Mouse (Mus musculus): ENCODE results near the gene Exoc2.

Exoc2 gene

DNA sequence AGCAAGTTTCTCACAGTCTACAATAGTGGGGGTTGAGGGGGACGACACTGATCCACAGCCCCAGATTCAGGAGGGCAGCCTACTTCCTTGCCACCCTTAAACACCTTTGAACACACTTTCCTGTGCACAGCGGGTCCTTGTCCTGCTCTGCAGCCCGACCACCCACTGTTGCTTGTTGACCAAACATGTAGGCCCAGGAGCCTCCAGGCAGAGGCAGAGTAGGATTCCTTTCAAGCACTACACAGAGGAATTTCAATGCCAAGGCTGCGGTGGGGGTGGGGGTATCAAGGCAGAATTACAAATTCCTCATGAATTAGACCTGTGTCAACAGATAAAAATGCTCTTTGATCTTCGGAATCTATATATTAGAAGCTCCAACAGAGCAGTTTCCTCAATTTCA is 82.7 kb downstream of the Exoc2 start:
- no peak for DNase-seq (ENCODE audit: low read depth)

DNA sequence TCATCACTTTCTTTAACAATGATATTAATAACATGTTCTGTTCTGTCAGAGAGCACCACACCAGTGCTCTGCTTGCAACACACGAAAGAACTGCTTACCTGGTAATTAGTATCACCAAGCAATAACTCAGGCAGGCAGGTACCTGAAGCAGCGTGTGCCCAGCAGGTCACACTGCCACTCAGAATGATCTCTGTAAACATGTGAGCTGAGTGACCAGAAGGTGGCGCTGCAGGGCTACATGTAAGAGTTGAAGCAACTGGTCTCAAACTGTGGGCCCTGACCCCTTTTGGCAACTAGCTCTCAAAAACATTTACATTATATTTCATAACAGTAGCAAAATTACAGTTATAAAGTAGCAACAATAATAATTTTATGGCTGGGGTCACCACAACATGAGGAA is 85.4 kb downstream of the Exoc2 start:
- peak; percentile 70 for DNase-seq (ENCODE audit: low read depth)

DNA sequence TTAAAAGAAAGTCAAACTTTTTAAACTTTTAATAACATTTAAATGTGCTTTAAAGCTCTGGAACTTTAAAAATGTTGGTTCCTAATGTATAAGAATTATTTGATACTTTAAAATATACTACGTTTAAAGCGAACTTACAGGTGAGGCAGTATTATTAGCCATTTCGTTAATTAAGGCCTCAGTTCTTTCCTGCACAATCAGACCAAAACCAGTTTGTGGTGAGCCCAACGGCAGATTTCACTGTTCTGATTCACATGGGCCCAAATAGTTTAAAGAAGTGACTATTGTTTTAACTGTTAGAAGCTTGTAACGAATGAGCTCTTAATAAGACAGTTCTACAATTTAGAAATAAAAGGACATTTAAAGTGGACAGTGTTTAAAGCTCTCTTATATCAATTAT is 93.6 kb downstream of the Exoc2 start:
- DNase-seq (ENCODE audit: low read depth): no peak

DNA sequence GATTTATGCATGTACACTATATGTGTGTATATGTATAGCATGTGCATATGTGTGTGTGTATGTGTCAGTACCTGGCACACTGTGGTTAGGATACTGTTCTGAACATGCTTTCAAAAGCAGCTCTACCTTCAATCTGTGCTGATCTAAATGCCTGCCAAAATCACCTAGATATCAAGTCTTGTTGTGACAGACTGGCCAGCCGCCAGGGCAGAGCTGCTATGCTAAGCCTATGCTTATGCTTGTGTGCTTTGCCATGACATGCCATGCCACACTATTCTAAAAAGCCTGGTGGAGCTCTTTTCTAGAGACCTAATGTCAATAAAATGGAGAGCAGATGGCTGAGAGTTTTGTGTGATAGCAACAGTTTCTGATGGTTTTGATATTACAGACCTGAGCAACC is 94.0 kb downstream of the Exoc2 start:
- no peak for DNase-seq (ENCODE audit: low read depth)

DNA sequence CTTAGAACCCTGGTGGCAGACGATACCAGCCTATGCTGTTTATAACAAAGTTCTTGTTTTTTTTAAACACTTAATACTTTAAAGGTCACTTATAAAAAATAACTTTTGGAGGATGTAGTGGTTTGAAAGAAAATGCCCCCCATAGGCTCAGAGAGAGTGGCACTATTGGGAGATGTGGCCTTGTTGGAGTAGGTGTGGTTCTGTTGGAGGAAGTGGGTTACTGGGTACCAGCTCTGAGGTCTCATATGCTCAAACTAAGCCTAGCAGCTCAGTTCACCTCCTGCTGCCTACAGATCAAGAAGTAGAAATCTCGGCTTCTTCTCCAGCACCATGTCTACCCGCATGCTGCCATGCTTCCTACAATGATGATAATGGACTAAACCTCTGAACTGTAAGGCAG is 98.1 kb downstream of the Exoc2 start:
- no peak for DNase-seq (ENCODE audit: low read depth)

DNA sequence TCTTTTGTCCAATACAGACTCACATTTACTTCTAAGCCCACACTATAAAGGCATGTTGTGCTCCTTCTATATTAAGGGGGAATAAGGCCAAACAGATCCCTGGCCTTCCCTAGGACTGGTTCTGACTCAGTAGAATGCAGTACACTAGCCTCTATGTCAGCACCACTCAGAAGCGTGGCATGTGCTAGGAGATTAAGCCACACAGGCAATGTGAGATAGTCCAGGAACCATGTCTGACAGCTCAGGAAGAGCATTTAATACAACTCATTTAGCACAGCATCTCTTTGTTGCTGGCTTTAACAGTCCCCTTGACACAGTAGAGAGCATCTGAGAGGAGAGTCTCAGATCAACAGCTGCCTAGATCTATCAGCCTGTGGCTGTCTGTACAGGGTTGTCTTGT is 100.4 kb downstream of the Exoc2 start:
- DNase-seq (ENCODE audit: low read depth): no peak

DNA sequence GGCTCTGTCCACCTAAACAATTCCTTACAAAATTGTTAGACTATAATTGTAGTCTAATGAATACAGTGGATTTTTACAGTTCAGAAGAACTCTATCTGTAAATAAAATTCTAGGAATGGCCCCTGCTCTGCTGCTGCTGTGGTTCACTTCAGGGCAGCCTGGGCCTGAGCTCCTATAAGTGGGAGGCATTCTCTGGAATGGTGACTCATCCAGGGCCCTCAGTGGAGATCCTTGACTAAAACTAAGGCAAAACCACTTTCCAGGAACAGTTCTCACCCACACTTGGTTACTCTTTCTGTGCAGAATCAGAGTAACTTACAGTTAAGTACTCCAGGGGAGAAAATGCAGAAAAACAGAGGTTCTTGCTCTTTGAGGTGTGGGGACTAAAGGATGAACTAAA is 108.4 kb downstream of the Exoc2 start:
- DNase-seq (ENCODE audit: low read depth): no peak

DNA sequence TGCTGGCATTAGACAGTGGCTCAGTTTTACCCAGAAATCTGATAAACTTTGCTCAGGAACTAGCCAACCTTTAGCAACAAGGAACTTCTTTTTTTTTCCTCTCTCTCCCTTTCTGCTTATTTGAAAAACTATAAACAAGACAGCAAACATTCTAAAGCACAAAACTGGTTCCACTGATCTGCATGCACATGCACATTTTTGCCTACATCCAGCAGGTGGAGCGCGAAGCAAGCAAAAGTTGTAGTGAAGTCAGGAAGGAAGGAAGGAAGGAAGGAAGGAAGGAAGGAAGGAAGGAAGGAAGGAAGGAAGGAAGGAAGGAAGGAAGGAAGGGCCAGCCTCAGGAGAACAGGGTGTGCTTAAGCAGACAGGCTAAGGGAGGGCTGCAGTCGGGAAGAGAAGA is 109.9 kb downstream of the Exoc2 start:
- DNase-seq (ENCODE audit: low read depth): no peak

DNA sequence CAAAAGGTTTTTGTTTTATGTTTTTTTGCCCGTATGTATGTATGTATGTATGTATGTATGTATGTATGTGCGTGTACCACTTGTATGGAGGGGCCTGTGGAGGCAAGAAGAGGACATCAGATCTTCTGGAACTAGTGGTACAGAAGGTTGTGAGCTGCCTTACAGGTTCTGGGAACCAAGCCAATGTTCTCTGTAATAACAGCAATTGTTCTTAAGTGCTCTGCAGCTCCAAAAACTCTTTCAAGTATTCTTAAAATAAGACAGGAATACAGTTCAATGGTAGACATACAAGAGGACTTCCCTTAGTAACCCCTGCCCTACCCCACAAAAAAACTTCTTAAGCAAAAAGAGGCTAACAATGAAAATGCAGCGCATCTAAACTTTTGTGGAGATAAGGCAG is 115.5 kb downstream of the Exoc2 start:
- DNase-seq (ENCODE audit: low read depth): no peak

DNA sequence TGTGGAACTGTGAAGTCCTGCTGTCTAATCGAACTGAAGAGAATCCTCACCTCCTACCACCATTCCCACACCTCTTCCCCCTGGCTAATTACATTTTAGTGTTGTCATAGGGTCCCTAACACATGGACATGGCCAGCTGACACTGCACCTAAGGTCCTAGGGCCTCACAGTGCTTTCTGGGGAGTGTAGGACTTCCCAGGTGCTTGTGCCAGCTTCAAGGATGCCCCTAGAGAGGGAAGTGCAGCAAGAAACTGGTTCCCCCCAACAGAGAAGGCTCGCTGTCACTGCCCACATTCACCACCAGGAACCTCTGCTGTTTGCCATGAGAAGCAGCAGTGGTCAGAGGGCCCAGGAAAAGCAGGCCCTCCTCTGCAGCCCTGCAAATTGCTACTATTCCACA is 123.2 kb downstream of the Exoc2 start:
- no peak for DNase-seq (ENCODE audit: low read depth)

DNA sequence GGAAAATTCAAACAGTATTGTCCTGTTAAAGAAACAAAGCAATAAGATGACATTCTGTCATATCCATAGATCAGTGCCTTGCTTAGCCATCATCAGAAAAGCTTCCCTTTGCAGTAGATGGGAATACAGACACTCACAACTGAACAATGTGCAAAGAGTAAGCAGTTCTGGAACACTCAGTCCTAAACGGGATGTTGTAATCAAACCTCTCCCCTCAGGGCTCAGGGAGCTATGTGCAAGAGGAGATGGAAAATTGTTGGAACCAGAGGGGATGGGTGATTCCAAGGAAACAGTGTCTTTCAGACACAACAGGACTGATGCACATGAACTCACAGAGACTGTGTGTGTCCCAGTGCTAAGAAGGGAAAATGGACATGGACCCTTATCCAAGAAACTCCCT is 125.9 kb downstream of the Exoc2 start:
- DNase-seq (ENCODE audit: low read depth): no peak

DNA sequence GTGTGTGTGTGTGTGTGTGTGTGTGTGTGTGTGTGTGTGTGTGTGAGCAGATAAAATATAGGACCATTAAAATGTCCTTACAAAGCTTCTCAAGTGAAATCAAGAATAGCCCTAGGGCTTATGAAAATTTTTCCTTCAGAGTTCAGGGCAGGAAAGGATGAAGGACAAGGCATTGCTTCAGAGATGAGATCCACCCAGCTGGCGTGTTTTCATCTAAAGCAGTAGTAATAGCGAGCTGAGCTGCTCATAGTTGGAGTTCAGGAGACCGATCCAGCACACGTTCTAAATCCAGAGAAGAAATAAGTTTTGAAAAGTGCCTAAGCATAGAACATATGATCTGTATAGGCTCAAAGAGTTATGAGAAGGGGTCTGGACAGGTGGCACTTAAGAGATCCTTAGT is 127.4 kb downstream of the Exoc2 start:
- DNase-seq (ENCODE audit: low read depth): no peak

DNA sequence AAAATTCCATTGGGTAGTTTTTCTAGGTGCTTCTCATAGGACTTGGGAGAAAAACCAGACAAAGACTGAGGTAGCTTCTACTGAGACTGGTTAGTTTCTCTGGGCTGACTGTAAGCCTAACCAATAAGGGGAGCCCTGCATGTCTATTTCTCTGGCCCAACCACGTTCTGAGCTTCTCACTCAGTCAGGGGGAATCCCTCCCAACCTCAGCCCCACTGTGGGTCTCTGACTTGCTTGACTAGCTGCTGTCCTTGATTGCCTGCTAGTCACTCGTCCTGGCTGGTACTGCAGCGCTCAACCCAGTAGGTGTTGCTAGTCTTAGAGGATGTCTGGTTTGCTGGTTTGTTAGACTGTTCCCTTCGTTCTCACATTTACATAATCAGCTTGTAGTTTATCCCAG is 130.8 kb downstream of the Exoc2 start:
- no peak for DNase-seq (ENCODE audit: low read depth)

DNA sequence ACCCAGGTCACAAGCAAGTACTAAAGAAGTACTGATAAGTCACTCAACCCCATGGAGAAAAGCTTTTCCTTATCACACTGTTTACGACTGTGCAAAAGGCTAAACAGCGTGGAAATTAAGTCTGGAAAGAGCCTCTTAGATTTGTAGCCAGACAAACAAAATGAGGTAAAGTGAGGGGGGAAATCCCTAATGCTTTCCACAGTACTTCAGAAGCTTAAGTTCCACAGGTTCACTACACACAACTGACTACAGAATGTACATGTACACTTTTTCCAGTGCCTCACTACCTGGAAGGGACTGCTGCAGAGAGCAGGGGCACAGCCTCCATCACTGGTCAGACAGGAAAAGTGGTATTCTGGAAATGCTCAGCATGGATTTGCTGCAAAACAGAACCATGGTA is 132.1 kb downstream of the Exoc2 start:
- DNase-seq (ENCODE audit: low read depth): no peak

DNA sequence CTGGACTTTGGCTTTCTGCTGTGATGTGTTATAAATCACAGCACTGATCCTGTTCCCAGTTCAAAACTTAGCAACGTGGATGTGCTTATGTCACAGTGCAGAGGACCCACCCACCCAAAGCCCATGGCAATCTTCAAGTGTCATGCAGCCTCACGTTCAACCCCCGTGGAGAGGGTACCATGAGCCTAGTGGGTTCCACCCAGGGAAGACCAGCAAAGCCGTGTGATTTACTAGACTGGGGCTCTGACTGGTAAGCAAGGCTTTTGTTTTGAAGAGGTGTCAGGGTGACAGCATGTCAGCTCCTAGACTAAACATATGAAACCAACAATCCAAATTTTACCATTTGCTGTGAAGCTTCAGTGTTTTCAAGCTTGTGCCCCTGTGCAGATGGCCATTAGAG is 132.6 kb downstream of the Exoc2 start:
- DNase-seq (ENCODE audit: low read depth): no peak

DNA sequence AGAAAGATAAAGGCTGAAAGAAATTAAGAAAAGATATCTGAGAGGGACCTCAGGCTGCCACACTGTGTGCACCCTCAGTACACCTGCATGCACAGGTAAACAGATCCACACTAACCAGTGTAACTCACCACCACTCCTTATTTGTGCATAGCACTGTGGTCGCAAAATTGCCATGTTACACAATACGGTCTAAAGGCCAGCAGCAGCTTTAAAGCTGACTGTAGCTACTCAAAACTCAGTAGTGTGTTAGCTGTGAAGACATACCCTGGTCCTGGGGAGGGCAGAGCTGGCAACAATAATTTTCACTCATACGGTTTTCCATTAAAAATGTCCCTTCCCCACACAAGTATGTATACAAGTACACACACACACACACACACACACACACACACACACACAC is 133.2 kb downstream of the Exoc2 start:
- DNase-seq (ENCODE audit: low read depth): no peak

DNA sequence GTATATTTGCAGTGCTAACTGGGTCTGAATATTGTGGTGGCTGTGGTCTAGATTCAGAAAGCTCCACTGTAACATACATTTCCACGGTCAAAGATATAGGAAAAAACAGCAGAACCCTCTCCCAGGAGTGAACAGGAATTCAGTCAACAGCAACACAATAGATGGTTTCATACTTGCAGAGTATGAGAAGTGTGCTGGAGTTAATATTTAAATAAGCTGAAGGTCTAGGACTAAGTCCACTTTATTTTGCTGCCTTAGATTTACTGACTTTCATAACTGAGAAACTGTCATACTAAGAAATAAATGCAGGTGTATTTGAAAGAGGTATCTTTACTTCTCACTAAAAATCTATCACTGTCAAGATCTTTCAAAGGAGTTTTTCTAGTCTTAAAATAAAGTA is 137.6 kb downstream of the Exoc2 start:
- no peak for DNase-seq (ENCODE audit: low read depth)

DNA sequence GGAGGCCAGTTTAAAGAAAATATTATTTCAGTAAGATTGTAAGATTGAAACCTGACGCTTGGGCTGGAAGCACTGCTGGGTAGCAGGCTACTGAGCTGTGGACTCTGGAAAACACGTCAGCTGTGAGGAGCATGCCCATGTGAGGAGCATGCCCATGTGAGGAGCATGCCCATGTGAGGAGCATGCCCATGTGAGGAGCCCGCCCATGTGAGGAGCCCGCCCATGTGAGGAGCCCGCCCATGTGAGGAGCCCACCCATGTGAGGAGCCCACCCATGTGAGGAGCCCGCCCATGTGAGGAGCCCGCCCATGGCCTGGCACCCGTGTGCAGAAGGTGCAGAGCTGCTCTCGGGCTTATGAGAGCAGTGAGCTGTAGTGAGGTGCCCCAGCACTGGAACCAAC is 139.0 kb downstream of the Exoc2 start:
- no peak for DNase-seq (ENCODE audit: low read depth)

DNA sequence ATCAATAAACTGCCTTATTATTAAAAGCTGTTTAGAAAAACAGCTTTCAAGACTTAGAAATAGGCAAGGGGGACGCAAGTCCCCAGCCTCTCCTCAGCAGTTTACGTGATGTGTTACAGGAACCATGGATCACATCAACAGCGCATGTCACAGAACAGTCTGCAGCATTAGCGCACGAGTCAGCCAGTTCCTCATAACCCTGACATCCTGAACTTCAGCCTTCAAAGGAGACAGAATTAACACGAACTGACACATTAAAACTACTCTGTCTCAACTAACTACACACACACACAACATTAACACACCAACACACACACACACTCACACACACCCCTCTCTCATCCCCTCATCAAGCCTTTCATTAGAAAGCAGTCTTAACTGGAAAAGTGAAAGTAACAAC is 139.5 kb downstream of the Exoc2 start:
- no peak for DNase-seq (ENCODE audit: low read depth)

DNA sequence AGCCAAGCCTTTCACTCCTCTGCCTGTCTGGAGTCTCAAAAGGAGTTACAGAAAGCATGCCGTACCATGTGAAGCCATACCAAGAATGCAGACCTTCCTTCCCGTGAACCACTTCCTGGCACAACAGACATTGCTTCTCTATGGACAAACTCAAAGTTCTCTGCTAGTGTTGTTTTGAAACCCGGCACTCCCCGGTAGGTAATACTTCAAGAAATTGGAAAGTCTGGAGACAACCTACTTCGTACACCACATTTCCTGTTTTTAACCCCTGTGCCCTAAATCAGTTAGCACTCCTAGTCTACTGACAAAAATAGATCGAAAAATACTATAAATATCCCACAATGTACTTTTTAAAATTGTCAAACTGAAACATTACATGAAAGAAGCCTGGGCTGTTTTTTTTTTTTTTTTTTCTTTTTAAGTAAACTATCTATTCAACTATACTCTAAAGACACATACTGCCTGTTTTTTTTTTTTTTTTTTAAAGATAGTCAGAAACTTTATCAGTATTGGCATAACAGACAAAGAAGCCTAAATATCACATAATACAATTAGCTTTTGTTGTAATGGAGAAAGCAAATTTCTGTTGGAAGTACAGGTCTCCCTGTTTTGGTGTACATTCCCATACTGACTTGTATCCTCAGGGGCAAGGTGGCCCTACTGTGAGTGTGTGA is 140.3 kb downstream of the Exoc2 start:
- no peak for DNase-seq (ENCODE audit: low read depth)

DNA sequence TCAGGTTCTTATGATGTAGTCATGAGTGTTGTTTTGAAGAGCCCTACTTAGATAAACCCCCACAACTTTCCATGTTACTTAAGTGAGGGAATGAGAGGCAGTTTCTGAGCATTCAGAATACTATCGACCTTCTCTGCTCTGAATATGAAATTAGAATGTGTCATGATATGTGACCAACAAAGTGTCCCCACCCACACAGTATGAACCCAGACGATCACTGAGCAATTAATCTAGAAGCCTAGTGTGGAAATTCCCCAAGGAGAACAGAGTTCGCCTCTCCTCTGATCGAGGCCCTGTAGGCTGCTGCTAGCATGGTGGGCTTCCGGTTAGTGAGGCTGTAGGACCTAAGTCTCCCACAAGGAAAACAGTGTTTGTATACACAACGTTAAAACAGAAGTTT is 142.5 kb downstream of the Exoc2 start:
- DNase-seq (ENCODE audit: low read depth): no peak

DNA sequence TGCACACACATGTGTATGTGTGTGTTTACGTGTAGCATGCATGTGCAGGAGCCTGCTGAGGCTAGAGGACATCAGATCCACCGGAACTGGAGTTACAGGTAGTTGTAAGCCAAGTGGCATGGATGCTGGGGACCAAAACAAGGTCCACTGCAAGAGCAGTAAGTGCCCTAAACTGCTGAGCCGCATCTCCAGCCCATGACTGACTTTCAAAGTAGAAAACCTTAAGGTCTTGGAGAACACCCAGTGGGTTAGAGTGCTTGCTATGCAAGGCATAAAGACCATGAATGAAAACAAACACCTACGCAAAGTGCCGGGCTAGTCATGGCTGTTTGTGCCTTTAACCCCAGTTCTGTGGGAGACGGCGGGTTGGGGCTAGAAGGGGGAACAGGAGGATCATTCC is 147.4 kb downstream of the Exoc2 start:
- no peak for DNase-seq (ENCODE audit: low read depth)

DNA sequence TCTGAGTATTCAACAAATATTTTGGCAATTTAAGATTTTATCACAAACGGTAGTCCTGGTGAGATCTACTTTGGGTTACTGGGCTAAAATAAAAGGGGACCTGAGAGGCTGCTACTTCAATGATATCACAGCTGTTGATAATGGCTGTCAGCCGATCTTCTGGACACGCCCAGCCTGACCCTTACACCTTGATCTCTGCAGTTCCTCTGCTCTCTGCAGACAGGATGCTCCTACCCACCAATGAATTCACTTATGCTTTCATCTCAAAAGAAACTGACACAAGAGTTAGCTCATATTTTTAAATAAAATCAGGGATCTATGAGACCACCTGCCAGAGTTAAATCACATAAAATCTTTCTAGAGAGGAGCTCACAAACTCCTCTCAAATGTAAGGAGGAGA is 149.0 kb downstream of the Exoc2 start:
- no peak for DNase-seq (ENCODE audit: low read depth)

DNA sequence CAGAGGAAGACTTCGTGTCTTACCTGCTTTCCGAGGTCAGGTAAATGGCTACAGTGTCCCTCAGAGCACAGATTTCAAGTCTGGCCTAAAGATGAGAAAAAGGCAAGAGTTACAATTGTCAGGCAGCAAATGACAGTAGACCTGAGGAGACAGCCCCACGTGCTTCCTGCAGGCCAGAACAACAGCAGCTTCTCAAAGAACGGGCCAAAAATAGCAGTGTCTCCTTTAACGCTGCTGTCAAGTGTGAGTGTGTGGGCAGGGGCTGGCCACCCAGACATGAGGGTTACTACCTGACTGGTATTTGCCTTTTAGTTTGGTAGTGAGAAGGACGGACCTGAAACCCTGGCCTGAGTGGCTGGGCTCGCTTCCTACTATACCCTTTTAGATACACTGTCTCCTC is 153.3 kb downstream of the Exoc2 start:
- no peak for DNase-seq (ENCODE audit: low read depth)

DNA sequence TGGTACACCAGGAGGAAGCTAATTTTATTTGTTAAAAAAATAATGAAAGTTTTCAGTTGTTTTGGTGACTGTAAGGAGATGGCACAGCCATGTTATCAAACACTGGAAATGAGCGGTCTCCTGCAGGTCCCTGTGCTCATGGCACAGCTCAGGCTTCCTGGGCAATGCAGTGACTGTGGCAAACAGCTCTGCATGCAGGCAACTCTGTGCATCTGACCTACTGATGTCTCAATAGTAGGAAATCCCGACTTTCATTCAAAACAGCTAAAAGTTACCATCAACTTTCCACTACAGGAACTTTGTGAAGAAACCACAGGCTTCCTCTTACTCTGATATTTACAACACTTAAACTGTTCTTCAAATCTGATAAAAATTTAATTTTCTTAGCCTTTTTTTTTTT is 154.0 kb downstream of the Exoc2 start:
- DNase-seq (ENCODE audit: low read depth): no peak
